Mouse (Mus musculus) gastrocnemius, postnatal 14 days (tissue): ENCODE data around the gene Prx. TPM values are rescaled to one million over a fixed set of nuclear protein-coding genes. Genes with fewer than 3 reads are reported as not detected.
"Not testable (repeated sequence)": the region's sequence is repeated elsewhere in the genome, so short reads cannot be mapped to it uniquely, and the experiment has no call there.

Experiments used
- DNase-seq: peaks from one replicate; pipeline ENCODE4 v3.0.0; 2021; ENCODE audit warnings: mixed read lengths
- intact Hi-C: fragments of 180-260 bp; cut with DNase I; formaldehyde crosslinking; loops from one replicate; pipeline ENCODE4 v1.15.1; 2025; ENCODE audit warnings: low total_unique reads
- total RNA-seq, 2 experiments: library from RNA; stranded (reverse); gene quantifications; 2 replicates each; pipeline ENCODE4 v1.2.3; 2021

The Prx gene
- total RNA-seq, 2 experiments from 2014 or later: 11.2 to 48.8 TPM

GRCm38 (mm10) chr7:27480506-27480905 lies 18.6 kb upstream of the Prx start:
- no peak for DNase-seq
- intact Hi-C loops: no loop called here

GRCm38 (mm10) chr7:27480927-27481626 lies 18.0 kb upstream of the Prx start:
- no peak for DNase-seq
- intact Hi-C loops: no loop called here

GRCm38 (mm10) chr7:27481627-27481969 lies 17.5 kb upstream of the Prx start:
- peak; percentile 96 for DNase-seq

GRCm38 (mm10) chr7:27483860-27484259 lies 15.3 kb upstream of the Prx start:
- no peak for DNase-seq
- intact Hi-C loops: no loop called here

More at GRCm38 (mm10) chr7:27481627-27481969, 17.5 kb upstream of the Prx start:
- intact Hi-C loops: no loop called here

GRCm38 (mm10) chr7:27486102-27486769 lies 12.9 kb upstream of the Prx start:
- intact Hi-C loops: no loop called here
- peak; percentile 29 for DNase-seq

- intact Hi-C loops: no loop called here
- DNase-seq: peak; percentile 100
Observed at GRCm38 (mm10) chr7:27486770-27487697, 12.1 kb upstream of the Prx start, which contains the start of gene Sertad1. Gene Sertad1, plus strand, starts transcription at chr7:27486910.

GRCm38 (mm10) chr7:27487740-27488268 lies 11.3 kb upstream of the Prx start:
- DNase-seq: peak; percentile 77
- intact Hi-C loops: no loop called here

- DNase-seq: peak; percentile 22
- intact Hi-C loops: no loop called here
Observed at GRCm38 (mm10) chr7:27489270-27489869, 9.8 kb upstream of the Prx start.

- DNase-seq: no peak
- intact Hi-C loops: no loop called here
Observed at GRCm38 (mm10) chr7:27490227-27490542, 8.9 kb upstream of the Prx start.

- intact Hi-C loops: no loop called here
- peak; percentile 97 for DNase-seq
Observed at GRCm38 (mm10) chr7:27490543-27491329, 8.4 kb upstream of the Prx start.

GRCm38 (mm10) chr7:27491856-27492255 lies 7.3 kb upstream of the Prx start:
- no peak for DNase-seq
- intact Hi-C loops: no loop called here

- DNase-seq: no peak
- intact Hi-C loops: no loop called here
Observed at GRCm38 (mm10) chr7:27493022-27493421, 6.1 kb upstream of the Prx start.

- DNase-seq: no peak
- intact Hi-C loops: no loop called here
Observed at GRCm38 (mm10) chr7:27493450-27493849, 5.7 kb upstream of the Prx start.

- DNase-seq, intact Hi-C loops: not testable (repeated sequence)
Observed at GRCm38 (mm10) chr7:27494659-27495367, 4.3 kb upstream of the Prx start.

GRCm38 (mm10) chr7:27501620-27502019 lies 2.5 kb downstream of the Prx start:
- intact Hi-C loops: no loop called here
- DNase-seq: peak; percentile 45

GRCm38 (mm10) chr7:27506765-27507370 lies 7.7 kb downstream of the Prx start:
- intact Hi-C loops: no loop called here
- DNase-seq: no peak

GRCm38 (mm10) chr7:27507711-27508647 lies 8.9 kb downstream of the Prx start:
- intact Hi-C loops: no loop called here
- DNase-seq: peak; percentile 97
